Mouse (Mus musculus) testis, adult 2 months (tissue): Measurements from ENCODE around the gene Fbn1.

Experiments used
- CTCF ChIP-seq: fragments of 200-500 bp; IDR thresholded peaks from 2 replicates; pipeline ENCODE4 v1.5.1; 2012; ENCODE audit warnings: low read depth, mild to moderate bottlenecking, inconsistent platforms, low read length, moderate library complexity; ENCODE audit not compliant: control insufficient read depth, insufficient read depth, insufficient replicate concordance
- POLR2A ChIP-seq: fragments of 200-500 bp; IDR thresholded peaks from 2 replicates; pipeline ENCODE4 v1.6.1; 2012; ENCODE audit warnings: low read depth, mild to moderate bottlenecking, inconsistent platforms, low read length, moderate library complexity; ENCODE audit not compliant: control insufficient read depth

GRCm38 (mm10) chr2:125298841-125299240 lies 209.0 kb downstream of the Fbn1 start:
- TF ChIP-seq POLR2A (no peak), CTCF (no peak)
